In genomic region chr12:69002106-69002505, GRCm38 (mm10) we compare ENCODE assay signal across 25 mouse cellular contexts.
"Had no signal": no experiment of that assay in that cellular context is flagged by ENCODE, and none has a peak within 500 bp of the region (broad histone marks: within the 10 kb centered on the region; RNA-seq: fewer than 3 reads in every experiment).

No protein-coding gene starts in this region.

- H3K4me3 ChIP-seq: intestine, embryonic 15.5 days; kidney, embryonic 15.5 days; limb, embryonic 10.5 days; limb, embryonic 13.5 days; liver, embryonic 12.5 days; liver, embryonic 15.5 days; lung, embryonic 15.5 days; megakaryocyte, embryonic 14.5 days; midbrain, embryonic 10.5 days; midbrain, embryonic 13.5 days; myocyte; neural tube, embryonic 13.5 days had no signal

- H3K27ac ChIP-seq: intestine, embryonic 15.5 days; kidney, embryonic 15.5 days; limb, embryonic 10.5 days; limb, embryonic 13.5 days; liver, embryonic 12.5 days; liver, embryonic 15.5 days; lung, embryonic 15.5 days; midbrain, embryonic 10.5 days; midbrain, embryonic 13.5 days; neural tube, embryonic 13.5 days had no signal

- DNase-seq: kidney, adult 11 months; kidney, adult 8-10 months; kidney, postnatal 10 days; kidney, postnatal 36 days; liver; lung, adult 18-20 months; lung, postnatal 10 days; lung, postnatal 36 days; retina, postnatal 1 day; right cerebral cortex, postnatal 25 days; thymus, adult 18-20 months; thymus, postnatal 36 days had no signal

- H3K4me2 ChIP-seq: intestine, embryonic 15.5 days; kidney, embryonic 15.5 days; limb, embryonic 13.5 days; liver, embryonic 12.5 days; liver, embryonic 15.5 days; lung, embryonic 15.5 days; midbrain, embryonic 13.5 days; neural tube, embryonic 13.5 days had no signal

- H3K9ac ChIP-seq: intestine, embryonic 15.5 days; kidney, embryonic 15.5 days; limb, embryonic 13.5 days; liver, embryonic 12.5 days; liver, embryonic 15.5 days; lung, embryonic 15.5 days; midbrain, embryonic 13.5 days; neural tube, embryonic 13.5 days had no signal

- H3K36me3 ChIP-seq: intestine, embryonic 15.5 days; kidney, embryonic 15.5 days; limb, embryonic 10.5 days; limb, embryonic 13.5 days; liver, embryonic 12.5 days; liver, embryonic 15.5 days; lung, embryonic 15.5 days; midbrain, embryonic 10.5 days; midbrain, embryonic 13.5 days; neural tube, embryonic 13.5 days had no signal

- H3K9me3 ChIP-seq: intestine, embryonic 15.5 days; kidney, embryonic 15.5 days; limb, embryonic 10.5 days; limb, embryonic 13.5 days; liver, embryonic 15.5 days; lung, embryonic 15.5 days; midbrain, embryonic 10.5 days; midbrain, embryonic 13.5 days; neural tube, embryonic 13.5 days had no signal

- H3K27me3 ChIP-seq: intestine, embryonic 15.5 days; kidney, embryonic 15.5 days; limb, embryonic 13.5 days; liver, embryonic 12.5 days; liver, embryonic 15.5 days; lung, embryonic 15.5 days; megakaryocyte, embryonic 14.5 days; midbrain, embryonic 13.5 days; neural tube, embryonic 13.5 days had no signal

- ATAC-seq: intestine, embryonic 15.5 days; liver, embryonic 12.5 days; midbrain, embryonic 13.5 days; midbrain, embryonic 16.5 days had no signal

- H3K4me1 ChIP-seq: intestine, embryonic 15.5 days; kidney, embryonic 15.5 days; limb, embryonic 10.5 days; limb, embryonic 13.5 days; liver, embryonic 12.5 days; liver, embryonic 15.5 days; lung, embryonic 15.5 days; megakaryocyte, embryonic 14.5 days; neural tube, embryonic 13.5 days had no signal
